Mouse (Mus musculus) left cerebral cortex, adult 18-20 months (tissue): Measurements from ENCODE around the gene Entpd3. TPM values are rescaled to one million over a fixed set of nuclear protein-coding genes. Genes with fewer than 3 reads are reported as not detected.
A peak's percentile ranks its signal among the peaks of the same experiment; 100 is the strongest.

Experiments used
- DNase-seq, 2 experiments: peaks; one replicate each; pipeline ENCODE4 v3.0.0; 2021 to 2022; ENCODE audit warnings: low spot score in 2 of 2, mixed read lengths in 1 of 2
- total RNA-seq, 2 experiments: library from RNA; stranded (reverse); gene quantifications; 2 replicates each; pipeline ENCODE4 v1.2.3; 2021

Entpd3 gene
- total RNA-seq, 2 experiments from 2014 or later: 7.8 to 8.5 TPM

DNA sequence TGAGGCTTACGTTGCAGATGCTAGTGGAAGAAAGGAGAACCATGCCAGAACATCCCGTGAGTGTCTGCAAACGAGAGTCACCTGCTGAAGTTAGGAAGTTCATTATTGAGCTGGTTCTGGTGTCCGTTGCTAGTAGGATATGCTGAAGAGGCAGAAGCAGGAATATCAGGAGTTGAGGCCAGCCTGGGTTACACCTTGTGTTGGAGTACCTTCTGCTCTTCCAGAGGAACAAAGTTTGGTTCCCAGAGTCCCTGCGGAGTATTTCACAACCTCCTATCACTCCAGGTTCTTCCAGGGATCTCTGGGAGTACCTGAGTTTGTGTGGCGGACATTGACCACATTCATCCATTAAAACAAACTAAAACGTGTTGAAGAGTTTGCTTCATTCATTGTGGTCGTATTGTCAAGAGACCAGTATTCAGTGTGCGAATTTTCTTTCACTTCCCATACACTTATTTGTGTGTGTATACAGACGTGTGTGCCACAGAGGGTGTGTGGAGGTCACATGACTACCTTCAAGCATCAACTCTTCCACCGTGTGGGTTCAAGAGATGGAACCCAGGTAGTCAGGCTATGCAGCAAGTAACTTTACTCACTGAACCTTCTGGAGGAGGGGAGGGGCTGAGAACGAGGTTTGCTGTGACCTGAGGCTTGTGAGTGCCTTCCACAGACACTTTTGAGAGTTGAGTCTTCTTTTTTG is 38.2 kb downstream of the Entpd3 start:
- DNase-seq: no peak

DNA sequence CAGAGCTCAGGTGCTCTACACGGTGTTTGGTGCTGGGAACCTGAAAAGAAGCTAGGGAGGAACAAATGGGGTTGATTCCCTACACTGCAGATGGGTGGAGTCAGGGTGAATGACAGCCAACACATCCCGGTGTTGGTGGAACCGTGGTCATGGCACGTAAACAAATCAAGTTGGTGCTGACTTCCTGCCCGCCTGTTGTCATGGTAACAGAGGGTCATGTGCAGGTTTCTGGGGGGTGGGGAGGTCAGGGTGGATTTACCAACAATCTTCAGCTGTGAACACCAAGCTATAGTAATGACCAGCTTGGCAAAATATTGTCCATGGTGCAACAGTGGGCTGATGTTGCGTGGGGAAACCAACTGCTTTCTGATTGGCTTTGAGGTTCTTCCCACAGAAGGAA is 39.1 kb downstream of the Entpd3 start:
- DNase-seq: no peak

DNA sequence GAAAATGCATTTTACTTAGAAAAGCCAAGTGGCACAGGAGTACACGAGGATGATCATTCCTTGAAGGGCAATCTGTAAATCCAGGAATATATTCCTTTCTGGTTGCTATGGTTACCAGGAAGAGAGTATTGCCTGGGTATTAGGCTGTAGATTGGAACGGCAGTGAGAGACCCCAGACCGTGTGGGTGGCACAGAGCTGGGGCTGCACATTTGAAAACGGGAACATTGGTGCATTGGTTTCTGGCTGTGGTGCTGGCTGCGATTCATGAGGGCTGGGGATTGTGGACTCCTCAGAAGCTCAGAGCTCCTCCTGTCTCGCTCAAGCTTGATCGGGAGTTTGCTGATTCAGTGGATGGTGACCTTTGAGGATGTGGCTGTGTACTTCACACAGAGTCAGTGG is 40.2 kb downstream of the Entpd3 start:
- DNase-seq: no peak

DNA sequence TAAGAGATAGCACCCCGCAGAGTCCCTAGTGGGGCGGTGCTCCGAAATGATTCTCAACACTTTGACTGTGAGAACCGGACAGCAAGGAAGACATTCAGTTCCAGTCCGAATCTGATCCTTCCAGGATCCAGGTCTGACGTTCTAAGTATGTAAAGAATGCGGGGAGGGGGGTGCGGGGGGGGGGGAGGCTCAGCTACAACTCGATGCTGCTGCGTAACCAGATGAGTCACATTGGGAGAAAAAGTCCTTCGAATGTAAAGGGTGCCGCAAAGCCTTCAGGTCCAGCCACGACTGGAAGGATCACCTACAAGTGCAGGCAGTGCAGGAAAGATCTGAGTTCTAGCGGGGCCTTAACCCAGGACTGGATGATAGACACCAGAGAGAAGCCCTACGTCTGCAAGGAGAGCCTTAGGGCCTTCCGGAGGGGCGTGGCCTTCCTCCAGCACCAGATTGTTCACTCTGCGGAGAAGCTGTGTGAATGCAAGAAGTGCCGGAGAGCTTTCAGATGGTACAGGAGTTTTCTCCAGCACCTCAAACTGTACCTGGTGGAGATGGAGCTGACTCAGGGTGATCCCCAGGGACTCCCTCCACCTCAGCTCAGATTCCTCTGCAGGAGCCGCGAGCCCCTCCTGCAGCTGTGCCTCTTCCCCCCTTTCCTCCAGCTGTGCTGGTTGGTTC is 42.5 kb downstream of the Entpd3 start:
- DNase-seq: peak; percentile 24 to 27

DNA sequence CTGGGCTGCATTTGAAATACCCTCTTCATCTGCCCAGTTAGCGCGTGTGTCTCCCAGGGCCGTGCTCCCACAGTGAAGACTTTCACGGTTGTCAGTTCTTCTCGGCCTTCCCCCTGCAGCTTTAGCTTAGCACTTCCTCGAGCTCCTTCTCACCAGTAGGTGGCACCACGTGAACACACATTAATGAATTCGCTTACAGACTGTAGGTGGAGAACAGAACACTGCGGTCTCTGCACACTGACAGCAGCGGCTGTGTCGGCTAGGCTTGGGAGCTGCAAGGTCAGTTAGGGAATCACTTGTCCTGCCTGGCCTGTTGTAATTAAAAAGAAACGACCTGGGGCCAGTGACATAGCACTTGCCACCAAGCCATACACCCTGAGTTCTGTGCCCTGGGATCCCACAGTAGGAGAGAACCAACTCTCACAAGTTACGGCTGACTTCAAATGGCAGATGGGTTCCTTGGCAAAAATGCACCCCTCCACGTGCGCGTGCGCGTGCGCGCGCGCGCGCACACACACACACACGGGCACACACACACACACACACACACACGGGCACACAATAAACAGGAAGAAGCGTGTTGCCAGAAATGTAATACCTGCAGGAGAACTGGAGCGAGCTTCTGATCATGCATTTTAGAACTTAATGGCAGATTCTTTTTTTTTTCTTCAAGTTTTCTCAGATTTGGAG is 43.1 kb downstream of the Entpd3 start:
- peak; percentile 87 to 90 for DNase-seq

DNA sequence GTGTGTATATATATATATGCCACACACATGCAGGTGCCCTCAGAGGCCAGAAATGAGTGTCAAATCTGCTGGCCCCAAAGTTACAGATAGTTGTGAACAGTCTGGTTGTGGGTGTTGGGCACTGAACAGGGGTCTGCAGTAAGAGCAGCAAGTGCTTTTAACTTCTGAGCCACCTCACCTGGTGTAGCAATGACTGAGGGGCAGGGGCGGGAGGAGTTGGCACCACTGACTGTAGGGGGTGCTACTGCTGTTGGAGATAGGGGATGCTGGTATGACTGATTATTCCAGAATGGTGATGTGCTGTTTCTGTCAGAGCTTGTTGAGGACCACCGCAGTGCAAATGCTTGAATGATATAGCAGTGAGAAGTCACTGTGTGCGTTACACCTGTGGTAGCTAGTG is 43.7 kb downstream of the Entpd3 start:
- no peak for DNase-seq

DNA sequence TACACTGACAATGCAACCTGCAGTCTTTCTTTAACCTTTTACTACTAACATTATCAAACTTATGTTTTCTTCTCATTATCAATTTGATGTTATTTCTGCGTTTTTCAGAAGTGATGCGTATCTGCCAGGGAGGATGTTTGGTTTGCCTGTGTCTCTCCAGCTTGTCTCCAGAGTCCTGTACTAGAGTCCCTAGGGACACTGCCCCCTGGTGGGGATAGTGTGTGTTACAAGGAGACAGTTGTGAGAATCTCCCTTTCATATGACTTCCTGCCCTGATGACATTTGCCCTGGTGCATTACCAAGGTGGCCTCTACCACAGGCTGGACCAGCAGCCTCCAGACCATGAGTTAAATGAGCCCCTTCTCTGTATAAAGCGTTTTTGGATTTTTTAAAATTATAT is 46.9 kb downstream of the Entpd3 start:
- DNase-seq: peak; percentile 63 to 80

DNA sequence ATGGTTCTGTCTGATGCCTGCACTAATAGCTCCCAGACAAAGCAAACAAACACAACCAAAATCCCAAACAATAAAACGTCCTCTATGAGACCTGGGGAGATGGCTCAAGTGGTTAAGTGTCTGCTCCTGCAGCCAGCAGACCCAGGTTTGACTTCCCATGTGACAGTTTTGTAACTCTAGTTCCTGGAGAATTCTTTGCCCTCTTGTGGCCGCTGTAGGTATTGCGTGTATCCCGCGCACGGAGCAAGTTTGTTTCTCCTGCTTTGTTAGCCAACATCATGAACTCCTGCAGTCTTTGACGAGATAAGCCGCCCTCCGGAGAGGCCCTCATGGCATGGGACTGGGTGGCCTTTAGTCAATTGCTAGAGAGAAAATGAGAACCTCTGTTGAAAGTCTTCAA is 51.9 kb downstream of the Entpd3 start:
- DNase-seq: peak; percentile 69 to 83

DNA sequence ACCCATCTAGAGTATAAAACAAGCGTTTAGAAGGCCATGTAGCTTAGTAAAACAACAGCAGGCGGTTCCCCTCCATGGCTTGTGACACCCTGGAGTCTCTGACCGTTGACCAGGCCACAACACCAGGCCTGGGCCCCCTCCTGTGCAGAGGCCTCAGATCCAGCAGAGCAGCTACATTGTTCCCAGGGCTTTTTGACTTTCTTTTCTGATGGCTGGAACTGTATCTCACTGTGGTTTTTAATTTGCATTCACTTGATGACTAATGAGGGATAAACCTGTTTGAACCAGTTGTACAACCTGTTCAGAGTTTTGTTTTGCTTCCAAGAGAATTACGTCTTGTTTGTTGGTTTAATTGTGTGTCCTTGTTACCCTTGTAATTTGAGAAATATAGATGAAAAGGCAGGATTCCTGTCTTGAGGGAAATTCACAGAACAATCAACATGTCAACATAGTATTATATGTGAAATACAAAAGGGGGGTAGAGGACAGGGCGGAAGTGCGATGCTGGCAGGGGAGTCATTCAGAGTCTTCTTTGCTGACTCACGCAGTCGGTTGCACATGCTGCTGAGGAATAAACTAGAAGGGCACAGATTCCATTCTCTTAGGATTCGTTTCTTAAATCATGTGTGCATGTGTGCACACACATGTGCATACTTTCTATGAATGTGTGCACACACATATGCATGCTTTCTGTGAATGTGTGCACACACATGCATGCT is 53.9 kb downstream of the Entpd3 start:
- DNase-seq: no peak

DNA sequence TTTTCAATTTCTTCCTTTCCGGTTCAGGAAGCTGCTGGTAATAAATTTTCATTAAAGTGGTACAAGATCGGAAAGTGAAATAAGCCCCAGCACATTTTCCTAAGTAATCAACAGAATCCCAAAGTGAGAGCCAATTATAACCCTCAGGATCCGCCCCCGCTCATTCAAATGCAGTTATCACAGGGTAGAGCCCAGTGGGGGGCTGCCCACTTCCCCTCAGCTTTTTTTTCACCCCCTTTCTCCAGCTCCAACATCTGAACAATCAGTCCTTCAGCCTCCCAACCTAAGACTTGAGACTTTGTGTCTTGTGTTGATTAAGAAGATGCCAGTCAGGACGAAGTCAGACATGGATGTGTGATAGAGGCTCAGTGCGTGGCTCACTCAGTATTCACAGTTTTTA is 55.2 kb downstream of the Entpd3 start:
- DNase-seq: no peak

DNA sequence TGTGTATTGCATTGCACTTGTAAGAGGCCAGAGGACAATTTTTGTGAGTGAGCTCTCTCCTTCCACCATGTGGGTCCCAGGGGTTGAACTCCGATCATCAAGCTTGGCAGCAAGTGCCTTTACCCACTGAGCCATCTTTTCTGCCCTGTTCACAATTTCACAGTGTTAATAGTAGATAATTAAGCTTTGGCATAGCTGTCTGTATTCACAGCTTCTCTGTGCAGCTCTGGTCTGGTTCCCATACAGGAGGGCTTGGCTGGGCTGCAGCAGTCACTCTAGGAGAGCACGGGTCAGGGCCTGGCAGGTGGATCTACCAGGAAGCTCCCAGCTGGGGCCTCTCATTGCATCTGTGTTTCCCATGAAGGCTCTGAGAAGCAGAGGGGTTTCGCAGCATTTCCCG is 55.7 kb downstream of the Entpd3 start:
- no peak for DNase-seq

DNA sequence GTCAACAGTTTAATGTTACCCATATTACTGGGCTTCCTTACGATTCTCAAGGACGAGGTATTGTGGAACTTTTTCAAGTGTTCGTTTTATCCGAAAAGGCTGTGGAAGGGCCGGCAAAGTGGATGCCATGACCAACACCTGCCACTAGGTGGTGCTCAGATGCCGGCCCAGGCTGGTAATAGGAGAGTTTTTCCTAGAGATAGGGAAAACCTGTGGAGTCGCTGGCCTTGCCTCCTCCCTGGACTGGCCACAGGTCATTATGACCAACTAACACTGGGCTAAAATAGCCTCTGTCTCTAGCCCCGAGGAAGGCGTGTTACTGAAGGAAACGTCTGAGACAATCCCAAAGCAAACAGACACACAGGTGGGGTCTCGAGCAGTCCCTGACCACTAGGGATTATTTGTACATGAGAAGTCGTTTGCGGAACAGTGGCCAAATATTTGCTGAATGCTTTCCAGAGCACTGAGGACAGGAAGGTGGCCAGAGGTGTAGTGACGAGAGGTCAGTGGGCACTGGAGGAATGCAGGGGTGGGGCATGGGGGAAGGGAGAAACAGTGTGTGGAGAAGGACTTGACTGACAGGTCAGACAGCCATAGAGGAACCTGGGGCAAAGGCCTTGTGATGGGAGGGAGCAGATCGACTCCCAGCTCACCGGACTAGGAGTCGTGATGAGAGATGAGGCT is 62.0 kb downstream of the Entpd3 start:
- DNase-seq: peak; percentile 76 to 82

DNA sequence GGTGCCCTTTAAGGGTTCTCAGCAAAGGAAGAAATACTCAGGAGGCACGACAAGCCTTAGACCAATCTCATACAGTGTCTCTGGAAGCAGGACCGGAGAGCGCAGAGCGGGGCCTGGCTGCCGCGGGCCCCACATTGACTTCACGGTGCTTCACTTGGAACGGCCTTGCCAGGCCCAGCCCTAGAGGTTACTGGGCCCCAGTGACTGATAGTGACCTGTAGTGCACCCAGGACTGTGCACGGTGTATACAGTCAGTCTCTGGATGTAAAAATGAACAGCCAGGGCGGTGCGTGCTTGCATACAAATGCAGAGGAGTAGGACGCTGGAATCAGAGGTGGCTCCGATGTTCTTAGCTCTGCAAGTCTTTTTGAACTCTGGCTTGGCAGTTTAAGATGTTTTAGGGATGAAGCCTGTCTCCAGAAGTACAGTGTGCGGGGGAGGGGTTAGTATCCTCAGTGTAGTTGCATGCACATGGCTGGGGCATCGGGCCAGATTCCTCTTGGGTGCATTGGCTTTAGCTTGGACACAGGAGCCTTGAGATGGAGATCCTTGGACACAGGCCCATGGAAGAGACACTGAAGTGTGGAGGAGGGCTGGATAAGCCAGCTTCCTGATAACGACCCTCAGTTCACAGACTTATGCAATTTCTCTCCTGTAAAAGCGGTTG is 62.7 kb downstream of the Entpd3 start:
- no peak for DNase-seq

DNA sequence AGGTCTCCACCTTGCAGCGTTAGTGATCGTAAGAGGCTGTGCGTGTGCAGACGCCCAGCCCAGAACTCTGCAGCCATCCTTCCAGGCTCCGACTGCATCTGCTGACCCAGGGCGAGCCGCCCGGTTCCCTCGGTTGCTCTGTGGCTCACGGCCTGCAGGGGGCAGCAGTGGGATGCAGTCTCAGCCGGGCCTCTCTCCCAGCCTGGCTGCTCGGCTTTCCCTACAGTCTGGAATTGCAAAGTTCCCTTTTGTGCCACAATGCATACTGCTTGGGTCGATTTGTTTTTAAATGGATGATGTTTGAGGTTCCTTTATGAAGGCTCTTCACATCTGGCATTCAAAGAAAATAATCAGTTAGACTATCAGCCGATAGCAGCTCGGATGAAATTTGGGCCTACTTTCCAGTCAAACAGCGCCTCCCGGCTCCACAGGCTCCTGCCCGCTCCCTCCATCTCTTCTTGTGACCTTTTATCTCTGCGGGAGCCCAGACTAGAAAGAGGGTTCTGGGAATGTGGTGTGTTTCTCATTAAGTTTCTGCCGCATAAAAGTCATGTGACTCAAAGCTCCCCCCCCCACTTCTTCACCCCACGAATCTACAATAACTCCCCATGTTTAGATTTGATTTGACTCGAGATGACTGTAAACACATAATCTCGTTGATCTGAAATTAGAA is 63.4 kb downstream of the Entpd3 start:
- DNase-seq: peak; percentile 90 to 91

DNA sequence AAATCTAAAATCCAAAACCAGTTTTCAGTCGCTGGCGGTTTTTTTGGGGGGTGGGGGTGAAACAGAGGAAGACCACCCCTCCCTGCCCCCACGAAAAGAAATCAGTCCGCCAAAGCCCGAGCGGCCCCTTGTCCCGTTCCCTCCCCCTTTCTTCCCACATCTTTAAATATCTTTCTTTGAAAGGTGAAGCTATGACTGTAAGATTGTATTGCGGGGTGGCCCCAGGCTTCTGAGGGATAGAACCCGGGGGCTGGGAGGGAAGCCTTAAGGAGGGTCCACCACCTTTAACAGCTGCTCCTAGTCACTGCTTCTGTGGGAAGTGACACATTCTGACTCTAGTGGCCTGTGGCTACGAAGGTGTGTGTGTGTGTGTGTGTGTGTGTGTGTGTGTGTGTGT is 63.9 kb downstream of the Entpd3 start:
- DNase-seq: no peak

DNA sequence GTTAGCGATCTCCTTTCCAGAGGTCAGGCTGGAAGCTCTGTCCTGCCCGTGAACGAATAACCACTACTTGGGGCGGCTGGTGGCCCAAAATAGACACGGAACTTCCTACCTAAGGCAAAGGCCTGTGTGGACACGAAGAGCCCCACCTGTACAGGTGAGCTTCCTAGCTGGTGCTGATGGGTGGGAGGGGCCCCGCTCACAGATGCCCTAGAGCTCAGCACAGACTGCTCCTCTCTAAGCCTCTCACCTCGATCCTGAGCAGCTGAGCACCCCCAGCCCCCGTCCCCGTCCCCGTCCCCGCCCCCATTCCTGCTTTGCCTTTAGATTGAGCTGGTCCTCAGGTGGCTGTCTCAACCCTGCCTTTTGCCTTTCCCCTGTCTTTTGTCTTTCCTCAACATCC is 64.3 kb downstream of the Entpd3 start:
- no peak for DNase-seq

DNA sequence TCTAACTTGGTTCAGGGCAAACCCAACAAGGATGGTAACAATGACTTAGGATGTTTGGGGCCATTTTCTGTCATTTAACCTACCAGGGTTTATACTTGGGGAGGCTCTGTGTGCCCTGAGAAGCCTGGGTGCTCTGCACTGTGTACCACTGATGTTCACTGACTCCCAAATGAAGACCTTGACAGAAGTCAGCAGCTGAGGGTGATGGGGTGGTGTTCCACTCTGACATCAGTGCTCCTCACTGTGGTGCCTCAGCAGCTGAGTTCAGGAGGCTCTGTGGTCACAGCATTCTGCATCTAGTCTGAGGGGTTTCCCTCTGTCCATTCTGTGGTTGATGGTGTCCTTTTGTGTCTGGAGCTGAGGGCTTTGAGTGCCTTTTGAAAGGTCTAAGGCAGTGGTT is 71.4 kb downstream of the Entpd3 start:
- no peak for DNase-seq

DNA sequence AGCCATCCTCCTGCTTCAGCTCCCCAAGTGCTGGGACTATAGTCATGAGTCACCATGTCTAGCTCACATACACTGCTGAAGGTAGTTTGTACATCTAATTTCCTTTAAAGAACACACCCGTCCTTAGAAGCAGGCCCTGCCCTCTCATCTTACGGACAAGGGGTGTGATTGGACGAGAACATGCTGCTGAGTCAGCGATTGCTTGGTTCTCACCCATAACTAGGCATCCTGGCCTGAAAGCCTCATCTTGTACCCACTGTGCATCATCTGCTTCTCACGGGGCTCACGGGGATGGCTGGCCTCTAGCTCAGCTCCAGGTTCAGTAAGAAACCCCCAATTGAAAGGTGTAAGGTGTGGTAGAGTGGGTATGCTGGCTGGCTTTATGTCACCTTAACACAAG is 74.4 kb downstream of the Entpd3 start:
- DNase-seq: no peak
